Mouse (Mus musculus): ENCODE measurements around the gene Bbs9. TPM values are rescaled to one million over a fixed set of nuclear protein-coding genes. Genes with fewer than 3 reads are reported as not detected.

Gene Bbs9
- total and polyA plus RNA-seq, 2 experiments from 2014 or later: 22.6 to 40.0 TPM

DNA sequence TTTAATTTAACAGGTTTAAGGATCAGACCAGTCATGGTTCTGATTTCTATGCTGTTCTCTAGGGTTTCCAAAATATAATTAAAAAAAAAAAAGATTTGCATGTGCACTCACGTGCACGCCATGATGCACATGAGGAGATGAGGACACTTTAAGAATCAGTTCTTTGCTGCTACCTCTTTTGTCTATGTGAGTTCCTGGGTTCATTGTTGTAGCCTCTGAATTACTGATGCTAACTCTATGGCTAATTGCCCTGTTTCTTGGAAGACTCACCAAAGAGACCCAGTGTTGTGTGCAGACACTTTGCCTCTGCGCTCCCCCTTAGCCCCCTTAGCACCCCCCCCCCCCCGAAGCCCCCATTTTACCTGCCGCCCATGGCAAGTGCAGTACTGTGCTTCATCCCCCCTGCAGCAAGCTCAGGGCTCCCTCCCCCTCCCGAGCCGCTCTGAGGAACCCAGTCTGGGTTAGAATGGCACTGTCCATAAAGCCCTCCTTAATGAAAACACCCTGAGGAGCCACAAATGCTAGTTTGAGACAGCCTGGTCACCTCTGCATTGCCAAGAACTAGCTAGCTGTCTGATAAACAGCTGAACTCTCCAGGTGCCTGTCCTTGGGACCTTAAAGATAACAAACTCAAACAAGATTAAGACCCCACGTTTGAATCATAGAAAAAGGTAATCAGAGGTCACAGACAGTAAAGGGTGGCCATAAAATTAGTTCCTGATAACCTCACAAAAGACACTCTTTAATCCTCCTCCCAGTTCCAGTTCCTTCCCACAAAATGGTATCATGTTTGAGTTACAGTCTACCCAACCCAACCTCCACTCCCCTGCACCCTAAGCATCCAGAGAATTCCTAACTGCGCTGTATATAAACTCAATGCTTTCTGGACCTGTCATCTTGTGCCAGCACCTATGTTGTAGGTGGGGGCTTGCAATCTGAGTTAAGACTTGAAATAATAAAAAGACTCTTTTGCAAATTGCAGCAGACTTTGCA, 69.1 kb downstream of the Bbs9 start:
- Histone ChIP-seq H3K9ac (replicated peaks; ENCODE audit: low read length, poor library complexity, severe bottlenecking) (no peak overlapping the region), H3K4me2 (ENCODE audit: low read depth, low read length, poor library complexity, severe bottlenecking) (no peak overlapping the region), H3K27me3 (ENCODE audit: insufficient read depth, low read length) (no peaks in the 10 kb centered on the region), H3K36me3 (ENCODE audit: insufficient read depth, low read length) (no peaks in the 10 kb centered on the region), H3K4me1 (ENCODE audit: insufficient read depth, low read length) (no peaks in the 10 kb centered on the region), H3K27ac (ENCODE audit: low read depth, low read length) (no peak overlapping the region), H3K4me3 (ENCODE audit: low read depth, low read length) (no peak overlapping the region), H3K9me3 (ENCODE audit: low read length) (no peaks in the 10 kb centered on the region)
- ATAC-seq (ENCODE audit: low FRiP score) (no peak), DNase-seq (ENCODE audit: low spot score) (no peak)
- TF ChIP-seq CTCF (IDR thresholded peaks at IDR 0.05): no peak
- 68% methylated on average over 9 of the region's 9 CpGs for WGBS

- TF ChIP-seq CTCF (IDR thresholded peaks at IDR 0.05): no peak
- DNase-seq (ENCODE audit: low spot score) (no peak), ATAC-seq (ENCODE audit: low FRiP score) (no peak)
- WGBS: 84% methylated on average over 1 of the region's 1 CpGs
- Histone ChIP-seq H3K9me3 (ENCODE audit: low read length) (no peaks in the 10 kb centered on the region), H3K27ac (ENCODE audit: low read depth, low read length) (no peak overlapping the region), H3K4me3 (ENCODE audit: low read depth, low read length) (no peak overlapping the region), H3K27me3 (ENCODE audit: insufficient read depth, low read length) (no peaks in the 10 kb centered on the region), H3K4me1 (ENCODE audit: insufficient read depth, low read length) (no peaks in the 10 kb centered on the region), H3K4me2 (ENCODE audit: low read depth, low read length, poor library complexity, severe bottlenecking) (no peak overlapping the region), H3K36me3 (ENCODE audit: insufficient read depth, low read length) (no peaks in the 10 kb centered on the region), H3K9ac (replicated peaks; ENCODE audit: low read length, poor library complexity, severe bottlenecking) (no peak overlapping the region)
Measured at GRCm38 (mm10) chr9:22551273-22551672, 75.8 kb downstream of the Bbs9 start.

DNA sequence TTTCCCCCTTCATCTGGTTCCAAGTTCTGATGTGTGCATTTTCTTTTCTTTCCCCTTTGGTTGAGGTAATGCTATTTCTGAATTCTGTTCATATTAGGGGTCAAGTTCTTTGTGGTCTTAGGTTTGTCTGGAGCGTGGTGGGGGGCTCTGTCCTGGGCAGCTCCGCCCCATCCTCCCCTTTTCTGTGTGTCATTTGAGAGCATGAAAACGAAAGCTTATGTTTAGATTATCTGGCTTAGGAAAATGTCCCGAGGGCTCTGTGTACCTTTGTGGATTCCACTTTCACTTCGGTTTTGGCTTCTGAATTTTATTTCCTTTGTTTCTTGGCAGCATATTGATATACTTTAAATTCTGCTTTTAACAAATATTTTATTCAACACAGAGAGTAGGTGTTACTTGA, 80.6 kb downstream of the Bbs9 start:
- no peaks in the 10 kb centered on the region for H3K4me1 ChIP-seq (ENCODE audit: insufficient read depth, low read length)
- H3K9me3 ChIP-seq (ENCODE audit: low read length): no peaks in the 10 kb centered on the region
- H3K9ac ChIP-seq (replicated peaks; ENCODE audit: low read length, poor library complexity, severe bottlenecking): no peak overlapping the region
- WGBS: 62% methylated on average over 5 of the region's 5 CpGs
- DNase-seq (ENCODE audit: low spot score) (no peak), ATAC-seq (ENCODE audit: low FRiP score) (no peak)
- no peaks in the 10 kb centered on the region for H3K36me3 ChIP-seq (ENCODE audit: insufficient read depth, low read length)
- H3K27me3 ChIP-seq (ENCODE audit: insufficient read depth, low read length): no peaks in the 10 kb centered on the region
- no peak overlapping the region for H3K4me2 ChIP-seq (ENCODE audit: low read depth, low read length, poor library complexity, severe bottlenecking)
- H3K4me3 ChIP-seq (ENCODE audit: low read depth, low read length): no peak overlapping the region
- no peak overlapping the region for H3K27ac ChIP-seq (ENCODE audit: low read depth, low read length)
- no peak for TF ChIP-seq CTCF (IDR thresholded peaks at IDR 0.05)

DNA sequence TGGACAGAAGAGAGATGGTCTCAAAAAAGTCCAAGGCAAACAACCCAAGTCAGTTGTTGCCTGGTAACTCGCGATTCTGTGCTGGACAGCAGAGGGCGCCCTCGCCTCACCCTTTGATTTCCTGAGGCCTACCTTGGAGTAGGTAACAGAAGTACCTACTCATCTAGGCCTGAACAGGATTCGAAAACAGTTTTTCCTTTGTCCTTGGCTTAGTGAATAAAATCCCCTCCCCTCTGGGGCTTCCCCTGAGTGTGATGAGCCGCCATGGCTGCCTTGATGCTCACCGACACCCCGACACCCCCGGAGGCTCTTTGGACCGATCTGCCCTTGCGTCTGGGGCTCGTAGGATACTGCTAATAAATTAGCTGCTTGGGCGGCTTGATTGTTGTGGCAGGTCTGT, 82.0 kb downstream of the Bbs9 start:
- Histone ChIP-seq H3K27me3 (ENCODE audit: insufficient read depth, low read length) (no peaks in the 10 kb centered on the region), H3K9ac (replicated peaks; ENCODE audit: low read length, poor library complexity, severe bottlenecking) (no peak overlapping the region), H3K36me3 (ENCODE audit: insufficient read depth, low read length) (no peaks in the 10 kb centered on the region), H3K9me3 (ENCODE audit: low read length) (no peaks in the 10 kb centered on the region), H3K4me3 (ENCODE audit: low read depth, low read length) (no peak overlapping the region), H3K4me1 (ENCODE audit: insufficient read depth, low read length) (no peaks in the 10 kb centered on the region), H3K27ac (ENCODE audit: low read depth, low read length) (no peak overlapping the region), H3K4me2 (ENCODE audit: low read depth, low read length, poor library complexity, severe bottlenecking) (no peak overlapping the region)
- peak; percentile 75 for TF ChIP-seq CTCF (IDR thresholded peaks at IDR 0.05)
- ATAC-seq (ENCODE audit: low FRiP score) (no peak), DNase-seq (ENCODE audit: low spot score) (peak; percentile 59)
- 54% methylated on average over 13 of the region's 13 CpGs for WGBS

DNA sequence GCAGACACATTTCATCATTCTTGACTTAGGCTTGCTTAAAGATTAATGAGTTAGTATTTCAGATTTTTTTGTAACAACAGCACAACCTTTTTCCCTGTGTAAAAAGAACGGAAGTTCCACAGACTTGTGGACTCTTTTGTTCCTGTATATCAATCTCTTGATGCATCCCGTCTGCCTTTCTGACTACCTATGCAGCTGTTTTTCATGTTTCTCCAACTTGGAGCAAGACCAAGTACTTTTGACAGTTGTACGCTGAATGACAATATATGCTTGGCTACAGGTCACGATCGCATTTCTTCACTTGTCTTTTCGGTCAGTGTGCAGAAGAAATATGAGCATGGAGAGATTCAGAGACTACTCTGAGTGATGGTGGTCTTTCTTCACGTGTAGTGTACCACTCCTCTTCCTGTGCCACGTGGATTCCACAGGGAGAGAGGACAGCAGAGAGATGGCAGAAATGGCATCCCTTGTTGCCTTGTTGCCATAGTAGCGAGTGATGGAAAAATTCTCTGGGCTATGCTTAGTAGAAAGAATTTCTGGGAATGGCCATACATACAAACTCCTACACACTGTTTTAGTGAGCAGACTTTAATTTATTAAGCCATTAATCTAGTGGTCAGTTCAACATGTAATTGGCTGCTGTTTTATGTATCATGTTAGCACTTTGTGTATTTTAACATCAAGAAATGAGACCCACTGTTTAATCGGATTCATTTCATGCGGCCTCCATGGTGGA, 88.3 kb downstream of the Bbs9 start:
- no peak overlapping the region for H3K27ac ChIP-seq (ENCODE audit: low read depth, low read length)
- H3K4me3 ChIP-seq (ENCODE audit: low read depth, low read length): no peak overlapping the region
- no peak overlapping the region for H3K9ac ChIP-seq (replicated peaks; ENCODE audit: low read length, poor library complexity, severe bottlenecking)
- 90% methylated on average over 11 of the region's 11 CpGs for WGBS
- ATAC-seq (ENCODE audit: low FRiP score) (no peak), DNase-seq (ENCODE audit: low spot score) (no peak)
- TF ChIP-seq CTCF (IDR thresholded peaks at IDR 0.05): no peak
- no peaks in the 10 kb centered on the region for H3K27me3 ChIP-seq (ENCODE audit: insufficient read depth, low read length)
- H3K4me2 ChIP-seq (ENCODE audit: low read depth, low read length, poor library complexity, severe bottlenecking): no peak overlapping the region
- H3K9me3 ChIP-seq (ENCODE audit: low read length): peaks cover 10% of the 10 kb centered on the region; the same call in 1 of the 2 replicates
- no peaks in the 10 kb centered on the region for H3K36me3 ChIP-seq (ENCODE audit: insufficient read depth, low read length)
- no peaks in the 10 kb centered on the region for H3K4me1 ChIP-seq (ENCODE audit: insufficient read depth, low read length)

- DNase-seq (ENCODE audit: low spot score): no peak
- no peaks in the 10 kb centered on the region for H3K4me1 ChIP-seq (ENCODE audit: insufficient read depth, low read length)
- ATAC-seq (ENCODE audit: low FRiP score): no peak
- peaks cover 10% of the 10 kb centered on the region; the same call in 1 of the 2 replicates for H3K9me3 ChIP-seq (ENCODE audit: low read length)
- H3K36me3 ChIP-seq (ENCODE audit: insufficient read depth, low read length): no peaks in the 10 kb centered on the region
- no peak overlapping the region for H3K4me3 ChIP-seq (ENCODE audit: low read depth, low read length)
- 98% methylated on average over 5 of the region's 5 CpGs for whole genome bisulfite sequencing
- H3K27ac ChIP-seq (ENCODE audit: low read depth, low read length): no peak overlapping the region
- no peak overlapping the region for H3K9ac ChIP-seq (replicated peaks; ENCODE audit: low read length, poor library complexity, severe bottlenecking)
- no peak overlapping the region for H3K4me2 ChIP-seq (ENCODE audit: low read depth, low read length, poor library complexity, severe bottlenecking)
- no peak for TF ChIP-seq CTCF (IDR thresholded peaks at IDR 0.05)
- H3K27me3 ChIP-seq (ENCODE audit: insufficient read depth, low read length): no peaks in the 10 kb centered on the region
Measured at GRCm38 (mm10) chr9:22567726-22568125, 92.2 kb downstream of the Bbs9 start.
